Mouse (Mus musculus): ENCODE measurements around the gene Fbxw13. TPM values are rescaled to one million over a fixed set of nuclear protein-coding genes. Genes with fewer than 3 reads are reported as not detected.
"Not testable (repeated sequence)": the region's sequence is repeated elsewhere in the genome, so short reads cannot be mapped to it uniquely, and the experiment has no call there.

The Fbxw13 gene
- polyA plus RNA-seq (2016; fragmentation: Nextera tagmentation; extraction: Ambion mirVana) = not detected in 2 replicates

- H3K9ac ChIP-seq; H3K27me3 ChIP-seq; H3K36me3 ChIP-seq; H3K4me2 ChIP-seq (replicated peaks); H3K9me3 ChIP-seq; H3K4me1 ChIP-seq; H3K27ac ChIP-seq; ATAC-seq (ENCODE audit: insufficient number of reproducible peaks, insufficient read depth, low FRiP score, low TSS enrichment); H3K4me3 ChIP-seq: not testable (repeated sequence)
- WGBS = 79% methylated on average over 3 of the region's 3 CpGs
Observed at GRCm38 (mm10) chr9:109195875-109196274, at the start of gene Fbxw13. Gene Fbxw13, minus strand, starts transcription at chr9:109195975.

- 80% methylated on average over 1 of the region's 1 CpGs for WGBS
- Histone ChIP-seq H3K36me3 (no peaks in the 10 kb centered on the region), H3K4me3 (no peak within 1 kb of the TSS), H3K4me2 (replicated peaks) (no peak within 1 kb of the TSS), H3K27ac (no peak within 1 kb of the TSS), H3K9me3 (no peaks in the 10 kb centered on the region), H3K9ac (no peak within 1 kb of the TSS), H3K4me1 (no peaks in the 10 kb centered on the region), H3K27me3 (no peaks in the 10 kb centered on the region)
- ATAC-seq (ENCODE audit: insufficient number of reproducible peaks, insufficient read depth, low FRiP score, low TSS enrichment) = no peak
Observed at GRCm38 (mm10) chr9:109234654-109235053, 38.9 kb upstream of the Fbxw13 start, which contains the start of gene Fbxw20. Gene Fbxw20, minus strand, starts transcription at chr9:109234754.

- 67% methylated on average over 6 of the region's 6 CpGs for WGBS
- no peaks in the 10 kb centered on the region for H3K27me3 ChIP-seq
- no peak overlapping the region for H3K9ac ChIP-seq
- no peaks in the 10 kb centered on the region for H3K36me3 ChIP-seq
- H3K9me3 ChIP-seq = no peaks in the 10 kb centered on the region
- H3K4me3 ChIP-seq = no peak overlapping the region
- no peak for ATAC-seq (ENCODE audit: insufficient number of reproducible peaks, insufficient read depth, low FRiP score, low TSS enrichment)
- no peak overlapping the region for H3K4me2 ChIP-seq (replicated peaks)
- H3K4me1 ChIP-seq = no peaks in the 10 kb centered on the region
- H3K27ac ChIP-seq = no peak overlapping the region
Observed at GRCm38 (mm10) chr9:109218449-109218848, 22.7 kb upstream of the Fbxw13 start.

GRCm38 (mm10) chr9:109201347-109201746, 5.6 kb upstream of the Fbxw13 start:
- H3K4me3 ChIP-seq; H3K9me3 ChIP-seq; H3K4me1 ChIP-seq; H3K4me2 ChIP-seq (replicated peaks); H3K27me3 ChIP-seq; H3K9ac ChIP-seq; H3K27ac ChIP-seq; H3K36me3 ChIP-seq; ATAC-seq (ENCODE audit: insufficient number of reproducible peaks, insufficient read depth, low FRiP score, low TSS enrichment): not testable (repeated sequence)
- WGBS = 62% methylated on average over 1 of the region's 1 CpGs

GRCm38 (mm10) chr9:109200349-109200748, 4.6 kb upstream of the Fbxw13 start:
- no peak for ATAC-seq (ENCODE audit: insufficient number of reproducible peaks, insufficient read depth, low FRiP score, low TSS enrichment)
- 89% methylated on average over 1 of the region's 1 CpGs for WGBS
- Histone ChIP-seq H3K4me2 (replicated peaks) (no peak overlapping the region), H3K9me3 (no peaks in the 10 kb centered on the region), H3K4me3 (no peak overlapping the region), H3K36me3 (no peaks in the 10 kb centered on the region), H3K4me1 (no peaks in the 10 kb centered on the region), H3K27ac (no peak overlapping the region), H3K27me3 (no peaks in the 10 kb centered on the region), H3K9ac (no peak overlapping the region)

GRCm38 (mm10) chr9:109199353-109199752, 3.6 kb upstream of the Fbxw13 start:
- Histone ChIP-seq H3K36me3 (no peaks in the 10 kb centered on the region), H3K27ac (no peak overlapping the region), H3K27me3 (no peaks in the 10 kb centered on the region), H3K4me3 (no peak overlapping the region), H3K9me3 (no peaks in the 10 kb centered on the region), H3K4me1 (no peaks in the 10 kb centered on the region), H3K4me2 (replicated peaks) (no peak overlapping the region), H3K9ac (no peak overlapping the region)
- ATAC-seq (ENCODE audit: insufficient number of reproducible peaks, insufficient read depth, low FRiP score, low TSS enrichment) = no peak
- 72% methylated on average over 1 of the region's 1 CpGs for WGBS

GRCm38 (mm10) chr9:109177208-109177607, 18.6 kb downstream of the Fbxw13 start:
- no peak for ATAC-seq (ENCODE audit: insufficient number of reproducible peaks, insufficient read depth, low FRiP score, low TSS enrichment)
- Histone ChIP-seq H3K9ac (no peak overlapping the region), H3K36me3 (no peaks in the 10 kb centered on the region), H3K4me3 (no peak overlapping the region), H3K4me1 (no peaks in the 10 kb centered on the region), H3K27me3 (no peaks in the 10 kb centered on the region), H3K4me2 (replicated peaks) (no peak overlapping the region), H3K27ac (no peak overlapping the region), H3K9me3 (no peaks in the 10 kb centered on the region)
- WGBS = 71% methylated on average over 1 of the region's 1 CpGs

- WGBS = 80% methylated on average over 1 of the region's 1 CpGs
- Histone ChIP-seq H3K36me3 (no peaks in the 10 kb centered on the region), H3K4me2 (replicated peaks) (no peak overlapping the region), H3K27me3 (no peaks in the 10 kb centered on the region), H3K9me3 (no peaks in the 10 kb centered on the region), H3K27ac (no peak overlapping the region), H3K4me3 (no peak overlapping the region), H3K9ac (no peak overlapping the region), H3K4me1 (no peaks in the 10 kb centered on the region)
- no peak for ATAC-seq (ENCODE audit: insufficient number of reproducible peaks, insufficient read depth, low FRiP score, low TSS enrichment)
Observed at GRCm38 (mm10) chr9:109176301-109176700, 19.5 kb downstream of the Fbxw13 start.

GRCm38 (mm10) chr9:109167316-109167715, 28.5 kb downstream of the Fbxw13 start:
- H3K4me3 ChIP-seq = no peak overlapping the region
- no peaks in the 10 kb centered on the region for H3K27me3 ChIP-seq
- H3K4me1 ChIP-seq = no peaks in the 10 kb centered on the region
- H3K9ac ChIP-seq = no peak overlapping the region
- H3K36me3 ChIP-seq = no peaks in the 10 kb centered on the region
- ATAC-seq (ENCODE audit: insufficient number of reproducible peaks, insufficient read depth, low FRiP score, low TSS enrichment) = no peak
- H3K27ac ChIP-seq = no peak overlapping the region
- no peak overlapping the region for H3K4me2 ChIP-seq (replicated peaks)
- no peaks in the 10 kb centered on the region for H3K9me3 ChIP-seq

GRCm38 (mm10) chr9:109161941-109162340, 33.8 kb downstream of the Fbxw13 start, which contains the start of gene Fbxw21:
Gene Fbxw21, minus strand, starts transcription at chr9:109162041.
- Histone ChIP-seq H3K36me3 (no peaks in the 10 kb centered on the region), H3K27ac (no peak within 1 kb of the TSS), H3K9me3 (no peaks in the 10 kb centered on the region), H3K4me3 (no peak within 1 kb of the TSS), H3K4me2 (replicated peaks) (no peak within 1 kb of the TSS), H3K27me3 (no peaks in the 10 kb centered on the region), H3K9ac (no peak within 1 kb of the TSS), H3K4me1 (no peaks in the 10 kb centered on the region)
- ATAC-seq (ENCODE audit: insufficient number of reproducible peaks, insufficient read depth, low FRiP score, low TSS enrichment) = no peak
- WGBS = 71% methylated on average over 3 of the region's 3 CpGs

GRCm38 (mm10) chr9:109140414-109140813, 55.4 kb downstream of the Fbxw13 start:
- not testable (repeated sequence) for H3K27ac ChIP-seq; H3K9me3 ChIP-seq; H3K4me3 ChIP-seq; H3K9ac ChIP-seq; H3K4me2 ChIP-seq (replicated peaks); H3K36me3 ChIP-seq; H3K27me3 ChIP-seq; H3K4me1 ChIP-seq; ATAC-seq (ENCODE audit: insufficient number of reproducible peaks, insufficient read depth, low FRiP score, low TSS enrichment)
- WGBS = 71% methylated on average over 4 of the region's 4 CpGs

GRCm38 (mm10) chr9:109130076-109130475, 65.7 kb downstream of the Fbxw13 start:
- ATAC-seq (ENCODE audit: insufficient number of reproducible peaks, insufficient read depth, low FRiP score, low TSS enrichment) = no peak
- Histone ChIP-seq H3K4me3 (no peak overlapping the region), H3K27me3 (no peaks in the 10 kb centered on the region), H3K36me3 (no peaks in the 10 kb centered on the region), H3K27ac (no peak overlapping the region), H3K4me2 (replicated peaks) (no peak overlapping the region), H3K9me3 (no peaks in the 10 kb centered on the region), H3K4me1 (no peaks in the 10 kb centered on the region), H3K9ac (no peak overlapping the region)
- 88% methylated on average over 5 of the region's 5 CpGs for WGBS

Measured in embryonic facial prominence, embryonic 12.5 days (tissue).